Mouse (Mus musculus) kidney, postnatal 10 days (tissue): Measurements from ENCODE around the gene Cdh24.
"Not testable (repeated sequence)": the region's sequence is repeated elsewhere in the genome, so short reads cannot be mapped to it uniquely, and the experiment has no call there.

ENCODE experiments used
- DNase-seq: peaks from one replicate; pipeline ENCODE4 v3.0.0; 2021; ENCODE audit warnings: mixed read lengths

Cdh24 gene

DNA sequence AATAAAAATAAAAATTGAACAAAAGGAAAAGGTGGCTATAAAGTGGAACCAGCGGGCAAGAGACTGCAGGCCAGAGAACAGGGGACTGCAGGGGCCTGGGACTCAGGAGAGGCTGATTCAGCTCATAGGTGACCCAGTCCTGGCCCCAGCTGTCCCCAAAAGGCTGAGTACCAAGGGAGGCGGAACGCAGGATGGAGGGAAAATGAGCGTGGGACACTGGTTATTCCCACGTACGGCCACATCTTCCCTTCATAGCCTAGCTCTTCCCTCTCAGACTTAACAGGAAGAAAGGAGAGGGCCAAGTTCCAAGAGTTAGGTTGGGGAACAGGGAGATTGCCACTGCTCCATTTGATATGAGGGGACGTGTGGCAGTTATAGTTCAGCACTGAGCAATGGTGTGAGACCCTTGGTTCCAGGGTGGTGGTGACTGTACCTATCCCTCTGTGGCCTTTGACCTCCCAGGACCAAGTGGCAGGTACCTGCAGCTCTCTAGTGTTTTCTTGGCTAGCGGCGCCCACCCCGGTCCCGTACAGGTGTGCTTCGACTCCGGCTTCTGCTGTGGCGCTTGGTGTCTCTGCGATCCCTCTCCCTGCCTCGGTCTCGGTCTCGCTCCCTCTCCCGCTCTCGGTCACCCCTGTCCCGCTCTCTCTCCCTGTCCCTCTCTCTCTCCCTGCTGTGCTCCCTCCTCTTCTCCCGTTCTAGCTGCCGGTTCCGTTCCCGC, 1.2 kb upstream of the Cdh24 start:
- no peak for DNase-seq

DNA sequence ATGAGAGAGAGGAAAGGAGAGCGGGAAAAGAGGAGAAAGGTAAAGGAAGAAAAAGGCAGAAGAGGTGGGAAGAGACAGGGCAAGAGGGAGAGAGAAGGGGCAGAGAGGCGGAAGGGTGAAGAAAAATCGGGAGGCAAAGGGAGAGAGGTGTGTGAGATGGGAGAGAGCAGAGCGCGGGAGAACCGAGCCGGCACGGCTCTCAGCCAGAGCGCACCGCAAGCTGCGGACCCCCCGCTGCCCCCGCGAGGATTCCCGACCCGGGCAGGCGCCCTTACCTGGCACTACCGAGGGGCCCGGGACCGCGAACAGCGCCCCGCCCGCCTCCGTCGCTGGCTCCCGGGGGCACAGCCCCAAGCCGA, 239 bp downstream of the Cdh24 start, which contains the start of gene Gm17606:
Gene Gm17606, plus strand, starts transcription at position 7 of the 359 bp plus-strand sequence.
- DNase-seq = no peak

DNA sequence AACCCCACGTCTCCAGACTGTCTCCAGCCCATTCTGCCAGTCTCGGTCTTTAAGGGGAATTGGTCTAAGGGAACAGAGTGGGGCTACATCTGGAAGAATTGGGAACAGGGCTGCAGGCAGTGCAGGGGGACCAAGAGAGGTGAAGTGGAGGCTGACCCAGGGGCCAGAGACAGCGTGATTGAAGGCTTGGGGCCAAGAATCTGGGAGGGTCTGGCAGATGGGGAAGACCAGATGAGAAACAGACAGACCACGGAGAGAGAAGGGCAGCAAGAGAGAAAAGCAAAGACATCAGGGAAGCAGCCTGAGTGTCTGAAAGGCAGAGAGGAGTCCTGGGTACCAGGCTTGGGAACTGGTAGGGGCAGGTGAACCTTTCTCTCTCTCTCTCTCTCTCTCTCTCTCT, 1.0 kb downstream of the Cdh24 start:
- no peak for DNase-seq

DNA sequence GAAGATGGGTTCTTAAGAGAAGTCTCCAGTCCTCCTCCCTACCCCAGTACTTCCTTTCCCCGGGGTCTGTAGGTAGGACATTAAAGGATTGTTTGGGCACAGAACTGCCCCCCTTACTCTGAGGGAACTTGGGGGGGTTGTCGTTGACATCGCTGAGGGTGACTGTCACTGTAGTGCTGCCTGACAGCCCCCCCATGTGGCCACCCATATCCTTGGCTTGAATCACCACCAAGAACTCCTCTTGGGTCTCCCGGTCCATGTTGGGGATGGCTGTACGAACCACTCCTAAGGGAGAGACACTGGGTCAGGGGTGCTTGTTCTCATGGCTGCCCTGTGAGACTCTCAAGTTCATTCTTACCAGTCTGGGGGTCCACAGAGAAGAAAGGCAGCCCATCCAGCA, 3.0 kb downstream of the Cdh24 start:
- DNase-seq = peak; percentile 46

DNA sequence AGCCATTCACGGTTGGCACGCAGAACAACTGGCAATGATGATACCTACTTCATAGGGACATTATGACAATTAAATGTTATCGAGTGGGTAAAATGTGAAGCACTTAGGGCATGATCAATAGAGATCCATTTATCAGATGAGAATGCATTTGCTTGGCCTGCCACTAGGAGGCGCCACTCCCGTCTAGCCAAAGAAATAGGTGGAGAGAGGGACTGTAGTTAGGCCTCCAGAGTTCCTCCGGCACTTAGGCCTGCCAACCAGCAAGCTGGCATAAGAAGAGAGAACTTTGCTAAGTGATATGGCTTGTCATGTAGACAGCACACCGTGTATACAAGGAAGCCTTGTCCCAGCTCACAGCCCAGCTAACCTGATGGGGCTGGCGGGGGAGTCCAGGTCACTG, 4.2 kb downstream of the Cdh24 start:
- DNase-seq = peak; percentile 61

DNA sequence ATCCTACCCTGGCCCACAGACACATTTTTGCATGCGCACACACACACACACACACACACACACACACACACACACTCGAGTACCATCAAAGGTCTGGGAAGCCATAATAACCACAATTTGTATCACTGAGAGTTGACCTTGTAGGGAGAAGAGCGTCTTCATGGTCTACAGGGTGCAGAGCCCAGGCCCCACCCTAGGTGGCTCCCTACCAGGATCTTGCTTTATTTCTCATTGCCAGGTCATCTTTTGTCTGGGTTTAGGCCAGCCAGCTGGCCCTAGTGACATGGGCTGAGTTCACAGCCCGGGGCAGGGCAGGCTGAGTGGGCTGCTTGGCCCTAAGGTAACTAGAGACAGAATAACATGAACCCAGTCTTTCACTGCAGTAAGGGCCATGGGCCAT, 7.0 kb downstream of the Cdh24 start:
- no peak for DNase-seq

DNA sequence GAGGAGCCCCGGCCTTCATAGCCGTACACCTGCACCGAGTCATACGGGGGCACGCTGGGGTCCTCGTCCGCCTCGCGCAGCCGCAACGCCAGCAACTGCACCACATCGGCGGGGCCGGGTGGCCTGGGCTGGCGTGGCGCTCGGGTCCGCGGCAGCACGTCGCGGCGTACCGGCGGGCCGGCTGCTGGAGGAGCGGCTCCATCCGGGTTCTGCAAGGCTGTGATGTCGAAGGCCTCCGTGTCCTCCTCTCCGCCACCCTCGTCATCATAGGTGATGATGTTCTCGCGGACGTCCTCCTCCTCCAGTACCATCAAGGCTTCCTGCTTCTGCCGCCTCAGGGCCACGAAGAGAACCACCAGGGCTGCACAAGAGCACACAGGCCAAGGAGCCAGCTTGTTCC, 8.9 kb downstream of the Cdh24 start:
- no peak for DNase-seq

DNA sequence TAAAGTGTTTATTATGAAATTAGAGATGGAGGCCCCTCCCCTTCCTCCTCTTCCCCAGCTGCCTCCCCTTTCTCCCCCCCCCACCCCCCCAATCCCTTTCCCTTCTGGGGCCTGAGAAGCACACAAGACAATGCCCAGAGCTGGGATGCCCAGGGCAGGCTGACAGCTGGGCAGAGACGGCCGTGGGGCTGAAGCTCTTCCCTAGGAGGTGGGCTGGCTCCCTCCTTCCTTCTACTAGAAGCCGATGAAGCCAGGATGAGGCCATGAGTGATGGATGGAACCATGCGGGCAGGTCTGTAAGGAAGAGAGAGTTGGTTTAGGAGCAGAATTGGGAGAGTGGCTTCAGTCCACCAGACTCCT, 9.9 kb downstream of the Cdh24 start:
- no peak for DNase-seq

DNA sequence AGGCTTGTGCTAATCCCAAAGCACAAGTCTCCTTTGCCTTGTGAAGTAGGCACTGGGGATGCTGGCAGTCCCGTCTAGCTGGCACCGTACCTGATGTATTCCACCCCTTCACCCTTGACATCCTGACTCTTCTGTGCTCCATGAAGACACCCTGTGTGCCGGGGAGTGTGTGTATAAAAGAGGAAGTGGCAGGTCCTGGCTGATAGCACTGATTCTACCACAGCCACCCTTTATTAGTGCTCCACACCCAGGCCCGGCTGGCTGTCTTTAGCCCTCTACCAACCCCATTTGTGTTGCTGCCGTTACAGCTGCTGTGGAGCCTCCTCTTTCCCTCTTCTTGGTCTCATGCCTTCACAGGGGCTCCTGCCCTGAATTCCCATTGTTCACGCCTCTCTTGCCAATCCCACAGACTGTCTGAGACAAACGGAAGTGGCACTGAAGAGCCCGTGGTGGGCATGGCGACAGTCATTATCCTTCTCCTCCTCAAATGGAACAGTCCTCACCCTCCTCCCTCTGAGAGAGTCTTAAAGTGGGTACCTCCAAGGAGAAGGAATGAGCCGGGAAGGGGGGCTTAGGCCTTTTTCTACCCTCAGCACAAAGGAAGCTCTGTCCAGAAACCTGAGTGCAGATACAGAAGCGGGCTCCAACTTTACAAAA, 10.5 kb downstream of the Cdh24 start:
- DNase-seq = no peak

DNA sequence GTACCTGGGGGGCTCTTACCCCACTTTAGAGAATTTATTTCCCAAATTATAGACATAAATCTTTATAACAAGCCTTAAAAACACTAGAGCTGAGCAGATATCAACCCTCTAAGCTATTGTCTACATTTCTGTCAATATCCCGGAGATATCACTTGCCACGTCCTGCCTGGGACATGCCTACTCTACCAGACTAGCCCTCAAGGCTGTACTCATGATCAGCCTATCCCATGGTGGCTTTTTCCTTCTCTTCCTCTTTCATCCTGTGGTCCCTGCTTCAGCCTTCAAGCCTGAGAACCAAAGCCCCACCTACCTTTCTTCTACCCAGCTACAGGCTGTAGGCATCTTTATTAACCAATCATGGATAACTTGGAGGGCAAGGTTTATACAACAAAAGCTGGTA, 11.4 kb downstream of the Cdh24 start:
- no peak for DNase-seq

DNA sequence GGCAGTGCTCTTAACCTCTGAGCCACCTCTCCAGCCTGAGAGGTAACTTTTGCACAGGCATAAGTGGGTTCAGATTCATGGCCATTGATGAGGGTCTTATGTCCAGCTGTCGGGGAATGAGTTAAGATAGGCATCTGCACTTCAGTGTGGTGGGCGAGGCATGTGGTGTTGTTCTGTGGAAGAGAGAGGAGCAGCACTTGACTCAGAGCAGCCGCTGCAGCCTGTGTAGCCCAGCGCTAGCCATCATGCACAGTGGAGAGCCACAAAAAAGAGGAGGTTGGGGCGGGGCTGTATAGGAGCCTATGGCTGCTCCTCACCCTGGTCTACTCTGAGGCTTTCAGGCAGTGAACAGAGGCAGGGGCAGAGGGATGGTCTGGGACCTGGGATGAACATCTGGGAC, 13.1 kb downstream of the Cdh24 start:
- DNase-seq = no peak

DNA sequence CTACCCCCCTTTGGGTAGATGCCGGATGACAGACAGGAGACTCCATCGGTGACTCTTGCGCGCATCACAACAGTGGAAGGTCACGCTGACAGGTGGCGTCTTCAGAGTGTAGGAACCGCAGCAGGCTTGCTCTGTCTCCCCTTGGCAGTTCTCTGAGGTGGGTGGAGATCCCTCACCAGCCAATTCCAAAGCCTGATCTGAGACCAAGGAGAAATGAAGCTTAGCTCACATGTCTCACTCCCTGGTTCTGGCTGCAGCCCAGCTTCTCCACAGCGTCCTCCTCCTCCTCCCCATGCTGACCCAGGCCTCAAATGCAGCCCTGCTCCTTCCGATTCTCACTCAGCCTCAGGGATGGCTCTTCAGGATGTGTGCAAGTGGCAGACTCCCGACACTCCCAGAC, 16.2 kb downstream of the Cdh24 start:
- DNase-seq = no peak

DNA sequence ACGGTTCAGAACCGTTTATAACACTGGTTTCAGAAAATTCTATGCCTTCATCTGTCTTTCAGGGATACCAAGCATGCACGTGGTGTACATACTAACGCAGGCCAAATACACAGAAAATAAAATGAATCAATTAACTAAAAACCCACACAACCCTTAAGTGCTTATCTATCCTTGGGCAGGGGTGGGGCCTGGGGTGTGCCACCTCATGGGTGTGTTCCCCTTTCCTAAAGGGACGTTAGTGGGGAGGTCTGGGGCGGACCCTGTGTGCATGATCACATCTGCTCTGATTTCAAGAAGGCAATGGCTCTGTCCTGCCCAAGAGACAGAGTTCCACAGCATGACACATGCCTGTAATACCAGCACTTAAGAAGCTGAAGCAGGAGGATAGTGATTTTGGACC, 17.8 kb downstream of the Cdh24 start:
- DNase-seq = no peak

DNA sequence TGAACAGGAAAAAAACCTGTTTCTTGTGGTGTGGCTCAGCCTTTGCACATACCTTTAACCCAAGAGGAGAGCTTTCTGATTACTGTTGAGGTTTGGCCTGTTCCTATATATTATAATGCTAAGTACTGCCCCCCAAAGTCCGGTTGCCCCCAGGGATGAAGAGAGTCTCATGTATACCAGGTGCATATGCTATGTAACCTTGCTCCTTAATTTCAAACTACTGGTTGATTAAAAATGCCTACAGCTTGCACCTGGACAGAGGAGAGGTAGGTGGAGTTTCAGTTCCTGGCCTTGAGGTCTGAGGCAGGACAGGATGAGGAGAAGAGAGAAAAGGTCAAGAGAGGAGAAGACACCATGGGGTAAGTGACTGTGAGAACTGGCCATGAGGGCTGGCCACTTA, 20.0 kb downstream of the Cdh24 start, which contains the start of gene Psmb11:
Gene Psmb11, plus strand, starts transcription at position 301 of the 400 bp plus-strand sequence.
- no peak for DNase-seq

DNA sequence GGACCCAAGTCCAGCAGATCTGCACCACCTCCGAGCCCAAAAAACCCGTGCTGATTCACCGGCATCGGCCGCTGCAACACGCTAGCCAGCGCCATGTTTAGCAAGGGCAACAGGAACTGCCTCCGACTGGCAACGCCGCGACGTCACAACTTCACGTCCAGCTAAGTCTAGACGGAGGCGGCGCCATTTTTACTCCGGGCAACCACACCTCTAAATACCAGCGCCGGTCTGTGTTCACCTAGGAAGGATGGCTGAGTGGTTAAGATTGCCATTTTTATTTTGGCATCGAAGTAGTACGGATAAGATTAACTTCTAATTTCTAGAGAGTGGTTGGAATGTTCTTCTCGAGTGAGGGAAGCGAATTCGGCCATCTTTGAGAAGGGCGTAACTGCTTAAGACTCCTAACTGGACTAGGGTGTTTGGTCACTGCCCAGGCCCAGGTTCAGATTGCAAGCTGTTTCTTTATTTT, 23.2 kb downstream of the Cdh24 start, which contains the start of gene Psmb5:
Gene Psmb5, minus strand, starts transcription at position 126 of the 469 bp plus-strand sequence.
- peak; percentile 94 for DNase-seq

DNA sequence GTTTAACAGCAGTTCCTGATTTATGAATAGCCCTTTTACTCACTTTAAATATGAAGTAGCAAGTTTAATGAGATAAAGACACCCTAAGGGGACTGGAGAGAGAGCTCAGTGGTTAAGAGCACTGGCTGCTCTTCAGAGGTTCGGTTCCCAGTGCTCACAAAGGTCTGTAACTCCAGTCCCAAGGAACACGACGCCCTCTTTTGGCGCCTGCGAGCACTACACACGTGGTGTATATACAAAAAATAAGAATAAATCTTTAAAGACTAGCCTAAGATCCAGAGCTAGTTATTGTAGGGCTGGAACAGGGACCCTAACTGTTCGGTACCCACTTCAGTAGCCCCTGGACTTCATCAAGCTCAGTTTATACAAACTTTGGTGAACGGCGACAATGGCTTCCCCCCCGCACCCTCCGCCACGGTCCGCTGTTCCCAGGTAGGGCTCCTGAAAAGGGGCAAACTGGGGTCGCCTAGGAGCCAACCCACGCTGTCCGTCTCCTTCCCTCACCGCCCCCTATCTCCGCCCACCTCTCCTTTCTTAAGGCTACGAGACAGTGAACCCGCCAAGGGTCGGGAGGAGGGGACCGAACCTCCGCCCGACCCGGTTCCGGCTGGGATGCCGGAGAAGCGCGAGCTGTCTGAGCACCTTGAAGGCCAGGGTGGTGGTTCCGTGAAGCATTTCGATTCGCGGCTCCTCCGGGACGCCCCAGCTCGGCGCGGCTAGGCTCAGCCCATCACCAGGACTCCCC, 23.8 kb downstream of the Cdh24 start:
- DNase-seq = no peak

DNA sequence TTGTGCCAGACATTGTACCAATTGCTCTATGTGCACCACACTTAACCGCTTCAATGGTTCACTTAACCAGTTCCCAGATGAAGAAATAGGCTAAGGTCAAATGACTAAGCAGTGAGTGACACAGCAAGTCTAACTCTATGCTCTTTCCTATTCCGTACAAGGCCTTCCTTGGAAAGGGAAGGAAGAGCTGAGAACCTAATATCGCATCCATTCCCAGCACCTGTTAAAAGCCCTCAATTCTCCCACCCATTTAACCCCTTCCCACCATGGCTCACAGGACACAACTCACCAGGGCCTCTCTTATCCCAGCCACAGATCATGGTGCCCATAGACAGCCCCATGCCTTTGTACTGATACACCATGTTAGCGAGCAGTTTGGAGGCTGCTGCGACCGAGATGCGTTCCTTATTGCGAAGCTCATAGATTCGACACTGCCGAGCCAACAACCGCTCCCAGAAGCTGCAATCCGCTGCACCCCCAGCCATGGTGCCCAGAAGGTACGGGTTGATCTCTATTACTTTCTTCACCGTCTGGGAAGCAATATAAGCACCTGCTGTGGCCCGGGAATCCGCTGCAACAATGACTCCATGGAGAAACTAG, 24.8 kb downstream of the Cdh24 start:
- no peak for DNase-seq

DNA sequence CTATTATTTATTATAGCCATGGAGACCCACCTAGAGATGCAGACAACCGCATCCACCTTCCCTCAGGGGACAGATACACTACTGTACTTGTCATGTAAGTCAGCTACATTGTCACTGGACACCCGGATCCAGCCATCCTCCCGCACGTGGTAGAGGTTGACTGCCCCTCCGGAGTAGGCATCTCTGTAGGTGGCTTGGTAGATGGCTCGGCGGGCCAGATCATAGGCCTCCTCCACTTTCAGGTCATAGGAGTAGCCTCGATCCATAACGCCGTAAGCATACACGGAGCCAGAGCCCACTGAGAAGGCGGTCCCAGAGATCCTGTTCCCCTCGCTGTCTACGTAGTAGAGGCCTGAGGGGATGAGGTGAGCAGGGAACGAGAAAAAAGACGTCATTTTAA, 27.0 kb downstream of the Cdh24 start:
- DNase-seq = not testable (repeated sequence)

DNA sequence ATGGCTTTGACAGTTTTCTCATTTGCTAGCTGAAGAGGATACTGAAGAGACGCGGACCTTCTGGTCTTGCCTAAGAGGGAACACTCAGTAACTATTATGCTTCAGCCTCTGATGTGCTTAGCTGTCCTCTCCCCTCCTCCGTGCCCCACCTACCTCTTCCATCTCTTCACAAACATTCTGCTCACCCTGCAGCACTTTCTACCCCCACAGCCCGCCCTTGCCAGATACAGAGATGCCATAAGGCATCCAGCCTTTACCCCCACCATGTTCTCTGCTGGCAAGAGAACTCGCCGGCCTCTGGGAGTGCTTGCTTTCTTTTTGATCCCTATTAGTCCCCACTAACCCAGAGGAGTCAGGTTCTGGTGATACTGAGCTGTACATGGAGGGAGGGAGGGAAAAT, 30.5 kb downstream of the Cdh24 start:
- no peak for DNase-seq

DNA sequence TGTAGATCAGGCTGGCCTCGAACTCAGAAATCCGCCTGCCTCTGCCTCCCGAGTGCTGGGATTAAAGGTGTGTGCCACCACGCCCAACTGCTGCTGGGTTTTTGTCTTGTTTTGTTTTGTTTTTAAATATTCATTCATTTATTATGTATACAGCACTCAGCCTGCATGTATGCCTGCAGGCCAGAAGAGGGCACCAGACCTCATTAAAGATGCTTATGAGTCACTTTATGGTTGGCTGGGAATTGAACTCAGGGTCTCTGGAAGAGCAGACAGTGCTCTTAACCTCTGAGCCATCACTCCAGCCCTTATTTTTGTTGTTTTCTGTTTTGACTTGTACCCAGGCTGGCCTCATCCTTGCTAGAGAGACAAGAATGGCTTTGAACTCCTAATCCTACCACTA, 31.2 kb downstream of the Cdh24 start:
- DNase-seq = peak; percentile 26

DNA sequence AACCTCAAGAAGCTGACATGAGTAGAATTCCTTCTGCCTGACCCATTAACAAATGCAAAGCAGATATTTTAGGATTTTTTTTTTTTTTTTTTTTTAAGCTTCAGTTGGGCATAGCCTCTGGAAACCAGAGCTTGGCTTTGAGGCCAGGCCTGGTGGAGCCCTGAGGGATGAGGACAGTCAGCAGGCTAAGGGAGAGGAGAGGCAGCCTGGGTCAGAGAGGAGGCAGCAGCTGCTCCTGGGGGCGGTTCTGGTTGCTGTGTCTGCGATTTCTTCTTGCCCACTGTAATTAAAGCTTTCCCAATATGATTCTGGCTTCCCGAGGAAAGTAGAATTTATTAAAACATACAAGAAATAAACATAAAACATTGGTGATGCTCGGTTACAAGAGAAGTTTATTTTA, 31.9 kb downstream of the Cdh24 start:
- DNase-seq = no peak

DNA sequence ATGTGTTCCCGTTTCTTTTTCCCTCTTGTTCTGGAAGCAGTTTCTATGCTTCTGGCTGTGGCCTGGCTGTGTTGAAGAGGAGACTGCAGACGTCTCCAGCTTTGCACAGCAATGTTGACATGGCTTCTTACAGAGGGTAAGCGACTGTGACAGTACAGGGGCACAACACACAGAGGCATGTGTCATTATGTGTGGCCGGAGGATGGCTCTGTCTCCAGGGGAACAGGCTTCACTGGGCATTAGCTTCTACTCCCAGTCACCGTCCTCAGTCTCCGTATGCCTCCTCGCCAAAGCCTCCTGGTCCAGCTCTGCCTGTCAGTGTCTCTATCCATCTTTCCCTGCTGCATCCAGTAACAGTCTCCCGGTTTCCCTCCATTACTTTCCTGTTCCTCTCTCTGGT, 33.9 kb downstream of the Cdh24 start:
- DNase-seq = no peak

DNA sequence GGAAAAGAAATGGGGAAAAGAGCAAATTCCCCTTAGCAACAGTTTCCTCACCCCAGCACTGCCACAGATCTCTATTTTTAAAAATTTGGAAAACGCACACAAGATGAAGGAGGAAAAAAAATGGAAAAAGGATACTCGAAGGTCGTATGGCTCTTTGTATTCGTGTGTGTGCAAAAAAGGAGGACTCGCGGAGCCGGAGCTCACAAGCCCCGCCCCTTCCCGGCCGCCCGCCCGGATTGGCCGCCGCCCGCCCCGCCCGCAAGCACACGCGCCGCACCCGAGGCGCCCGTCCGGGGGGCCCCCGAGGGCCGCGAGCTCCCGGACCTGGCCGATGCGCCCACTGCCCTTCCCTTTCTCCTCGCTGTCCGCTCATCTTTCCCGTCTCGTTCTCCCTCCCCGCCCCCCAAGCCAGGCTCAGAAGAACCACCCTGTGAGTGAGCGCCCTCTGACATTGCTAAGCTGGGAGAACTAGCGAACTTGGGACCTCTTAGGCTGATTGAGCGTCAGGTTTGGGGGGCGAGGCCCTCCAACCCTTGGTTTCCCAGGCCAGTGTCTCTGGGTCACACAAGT, 35.3 kb downstream of the Cdh24 start, which contains the start of gene 4931414P19Rik:
Gene 4931414P19Rik, minus strand, starts transcription at position 242 of the 570 bp plus-strand sequence.
- DNase-seq = peak; percentile 94
